Mouse (Mus musculus): ENCODE results near the gene Polr2f.

- TF ChIP-seq CTCF (IDR thresholded peaks at IDR 0.05; ENCODE audit: extremely low read depth, insufficient read depth, insufficient read length, insufficient replicate concordance) (no peak), POLR2A (IDR thresholded peaks at IDR 0.05; ENCODE audit: low read depth, low read length) (no peak)
These were observed 5.5 kb upstream of the Polr2f start for GRCm38 (mm10) chr15:79135332-79135731.

All from spleen, adult 2 months (tissue).